Mouse (Mus musculus) neutrophil, adult 59 days (primary cell): ENCODE results near the gene Olfr967. TPM values are rescaled to one million over a fixed set of nuclear protein-coding genes. Genes with fewer than 3 reads are reported as not detected.

Experiments
- total RNA-seq, 2 experiments: library from RNA; stranded (reverse); gene quantifications; 1 replicate in 1 of 2; 2 replicates in 1 of 2; pipeline ENCODE4 v1.2.4; 2023

The Olfr967 gene
- total RNA-seq, result not detected

DNA sequence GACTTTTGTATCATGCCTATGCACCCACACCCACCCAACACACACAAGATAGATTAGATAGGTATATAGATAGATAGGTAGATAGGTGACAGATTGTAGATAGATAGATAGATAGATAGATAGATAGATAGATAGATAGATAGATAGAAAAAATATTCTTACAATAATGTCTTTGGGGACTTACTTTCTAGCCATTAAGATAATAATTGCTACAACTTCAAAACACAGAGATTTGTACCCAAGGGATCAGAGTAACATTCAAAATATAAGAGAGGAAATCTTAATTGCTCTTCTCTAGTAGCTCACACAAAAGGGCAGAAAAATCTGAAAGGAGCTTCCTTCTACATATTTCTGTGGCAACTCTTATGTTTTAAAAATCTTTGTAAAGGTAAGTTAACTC lies at the start of gene Olfr967:
Gene Olfr967, plus strand, starts transcription at position 301 of the 400 bp plus-strand sequence.

DNA sequence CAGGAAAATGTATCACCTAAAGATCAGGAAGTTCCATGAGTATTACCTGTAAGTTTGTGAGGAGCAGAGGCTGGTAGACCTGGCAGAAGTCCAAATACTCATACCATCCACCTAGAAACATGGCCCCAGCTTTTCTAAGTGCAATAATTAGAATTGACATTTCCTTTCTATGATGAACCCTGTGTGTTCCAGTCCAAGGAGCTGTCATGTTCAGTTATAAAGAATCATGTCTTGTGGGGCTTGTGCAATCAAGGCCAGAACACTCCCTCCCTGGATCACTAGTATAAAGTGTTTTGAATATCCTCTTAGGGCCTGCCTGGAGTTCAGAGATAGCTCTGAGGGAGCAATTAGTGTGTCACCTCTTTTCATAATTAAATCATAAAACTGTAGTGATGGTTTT lies 39.0 kb upstream of the Olfr967 start, which contains the start of gene Olfr149:
Gene Olfr149, minus strand, starts transcription at position 101 of the 400 bp plus-strand sequence.

DNA sequence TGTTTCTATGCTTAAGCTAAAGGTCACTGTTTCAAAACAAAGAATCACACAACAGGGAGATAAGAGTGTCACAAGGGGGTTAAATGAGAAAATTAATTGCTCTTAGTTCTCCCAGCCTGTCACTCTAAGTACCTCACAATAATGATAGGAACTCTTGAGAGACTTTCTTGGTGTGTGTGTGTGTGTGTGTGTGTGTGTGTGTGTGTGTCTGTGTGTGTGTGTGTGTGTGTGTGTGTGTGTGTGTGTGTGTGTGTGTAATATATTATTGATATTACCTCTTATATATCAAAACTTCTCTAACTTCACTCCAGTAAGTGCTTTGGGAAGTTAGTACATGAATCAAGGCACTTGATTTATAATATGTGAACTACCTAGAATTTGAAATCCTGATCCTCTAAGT lies 35.0 kb upstream of the Olfr967 start, which contains the start of gene Olfr965:
Gene Olfr965, plus strand, starts transcription at position 301 of the 400 bp plus-strand sequence.

DNA sequence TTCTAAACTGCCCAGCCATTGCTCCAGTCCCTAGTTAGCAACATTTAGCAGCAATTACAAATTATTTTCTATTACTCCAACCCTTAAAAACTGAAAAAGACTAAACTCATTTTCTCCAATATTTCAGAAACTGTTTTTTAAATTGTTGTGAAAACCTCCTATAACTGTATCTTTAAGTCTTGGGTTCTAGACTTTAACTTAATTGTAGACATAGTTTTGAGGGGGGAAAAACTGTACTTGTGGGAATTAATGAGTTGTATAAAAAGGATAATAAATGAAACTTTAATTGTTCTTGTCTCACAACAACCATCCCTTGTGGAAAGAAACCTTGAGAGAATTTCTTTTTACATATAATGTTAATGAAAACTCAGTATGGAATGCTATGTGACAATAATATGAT lies 15.4 kb upstream of the Olfr967 start, which contains the start of gene Olfr150:
Gene Olfr150, plus strand, starts transcription at position 301 of the 400 bp plus-strand sequence.

DNA sequence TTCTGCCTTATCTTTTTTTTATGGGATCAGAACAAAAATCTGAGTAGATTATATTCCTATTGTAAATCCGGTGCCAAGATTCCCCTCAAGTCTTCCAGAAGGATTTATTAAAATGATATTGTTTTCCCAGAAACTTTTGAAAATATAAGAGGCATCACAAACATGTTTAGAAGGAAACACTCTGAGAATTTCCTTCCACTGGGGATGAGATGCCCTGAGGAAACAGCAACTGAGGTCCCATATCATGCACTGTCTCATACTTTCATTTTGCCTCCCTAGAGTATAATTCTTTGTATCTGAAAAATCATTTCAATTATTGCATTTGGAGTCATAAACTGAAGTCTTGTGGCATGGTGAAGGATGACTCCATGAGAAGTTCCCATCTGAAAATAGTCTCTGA lies 37.1 kb downstream of the Olfr967 start, which contains the start of gene Olfr968:
Gene Olfr968, minus strand, starts transcription at position 101 of the 400 bp plus-strand sequence.

DNA sequence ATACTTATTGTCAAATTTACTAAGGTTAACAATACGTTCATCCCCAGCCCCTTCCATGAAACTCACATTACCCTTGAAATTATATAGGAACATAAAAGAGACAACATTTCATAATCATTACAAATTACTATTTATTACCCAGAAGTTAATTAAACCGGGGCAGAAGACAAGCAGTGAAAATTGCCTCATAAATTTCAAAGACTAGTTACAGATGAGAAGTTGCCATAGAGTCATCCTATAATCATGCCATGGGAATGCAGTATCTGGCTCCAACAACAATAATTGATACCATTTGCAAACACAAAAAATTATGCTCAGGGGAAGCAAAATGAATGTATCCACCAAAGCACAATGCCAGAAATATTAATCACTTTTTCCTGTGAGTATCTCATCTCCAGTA lies 44.5 kb downstream of the Olfr967 start, which contains the start of gene Olfr969:
Gene Olfr969, plus strand, starts transcription at position 388 of the 400 bp plus-strand sequence.

Other genes starting within 250 kb of the Olfr967 start
- gene Olfr957, start 230.4 kb upstream of the Olfr967 start, total RNA-seq, result not detected
- not detected for gene Olfr958, start 192.2 kb upstream of the Olfr967 start, total RNA-seq
- not detected for gene Olfr959, start 170.7 kb upstream of the Olfr967 start, total RNA-seq
- gene AW551984, start 141.8 kb upstream of the Olfr967 start, total RNA-seq, result not detected
- gene Olfr148, start 135.6 kb upstream of the Olfr967 start, total RNA-seq, result not detected
- gene Olfr960, start 124.9 kb upstream of the Olfr967 start, total RNA-seq, result not detected
- gene Olfr961, start 101.2 kb upstream of the Olfr967 start, total RNA-seq, result not detected
- not detected for gene Olfr963, start 79.0 kb upstream of the Olfr967 start, total RNA-seq
- not detected for gene Olfr149, start 39.1 kb upstream of the Olfr967 start, total RNA-seq
- not detected for gene Olfr965, start 34.9 kb upstream of the Olfr967 start, total RNA-seq
- not detected for gene Olfr150, start 15.3 kb upstream of the Olfr967 start, total RNA-seq
- not detected for gene Olfr968, start 37.0 kb downstream of the Olfr967 start, total RNA-seq
- not detected for gene Olfr969, start 44.7 kb downstream of the Olfr967 start, total RNA-seq
- not detected for gene Olfr970, start 62.6 kb downstream of the Olfr967 start, total RNA-seq
- not detected for gene Olfr971, start 90.6 kb downstream of the Olfr967 start, total RNA-seq
- gene Olfr972, start 120.2 kb downstream of the Olfr967 start, total RNA-seq, result not detected
- under 1 TPM in 1 of 2 experiments, not detected in 1; 0.40 TPM for gene Olfr229, start 161.1 kb downstream of the Olfr967 start, total RNA-seq
- gene Olfr974, start 191.3 kb downstream of the Olfr967 start, total RNA-seq, result not detected
- not detected for gene Olfr975, start 205.8 kb downstream of the Olfr967 start, total RNA-seq
- gene Olfr976, start 214.9 kb downstream of the Olfr967 start, total RNA-seq, result not detected
- gene Olfr978, start 245.9 kb downstream of the Olfr967 start, total RNA-seq, result not detected